Mouse (Mus musculus) liver, adult 2 months (tissue): ENCODE measurements around the gene Hoxd11.

Experiments used
- CTCF ChIP-seq: fragments of 200-500 bp; IDR thresholded peaks from 2 replicates; pipeline ENCODE4 v1.5.1; 2011; ENCODE audit warnings: low read depth, low read length, control low read depth
- POLR2A ChIP-seq: fragments of 200-500 bp; IDR thresholded peaks from 2 replicates; pipeline ENCODE4 v1.6.1; 2011; ENCODE audit warnings: low read length, control low read depth; ENCODE audit not compliant: insufficient read depth; ENCODE audit errors: extremely low read depth

DNA sequence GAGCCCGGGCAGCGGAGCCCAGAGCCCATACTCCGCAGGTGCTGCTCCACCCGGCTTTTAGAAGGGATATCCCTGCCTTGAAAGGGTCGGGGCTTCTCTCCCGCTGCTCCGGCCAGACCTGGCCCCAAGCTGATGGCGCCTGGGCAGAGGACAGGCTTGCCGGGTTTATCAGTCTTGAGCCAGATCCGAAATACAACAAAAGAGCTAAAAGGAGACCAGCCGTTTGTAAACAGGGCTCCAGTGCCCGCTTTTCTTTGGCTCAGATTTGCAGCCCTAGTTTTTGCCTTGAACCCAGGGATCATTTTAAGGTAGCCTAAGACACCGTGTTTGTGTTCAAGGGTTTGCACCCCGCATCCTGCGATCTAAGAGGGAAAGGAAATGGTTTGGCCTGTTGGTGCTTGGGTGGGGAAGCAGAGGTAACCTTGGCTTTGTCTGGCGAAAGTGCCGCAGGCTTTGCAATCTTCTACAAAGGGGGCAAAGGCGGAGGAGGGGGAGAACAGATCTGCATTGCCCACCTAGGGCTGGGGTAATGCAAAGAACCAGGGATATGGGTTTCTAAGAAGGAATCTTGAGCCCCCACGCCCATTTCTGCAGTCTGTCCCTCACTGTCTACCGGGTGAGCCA is 13.6 kb downstream of the Hoxd11 start:
- no peak for TF ChIP-seq CTCF
- no peak for TF ChIP-seq POLR2A
